Mouse (Mus musculus) limb, embryonic 15.5 days (tissue): Measurements from ENCODE around the gene Gpr179. TPM values are rescaled to one million over a fixed set of nuclear protein-coding genes. Genes with fewer than 3 reads are reported as not detected.
A peak's percentile ranks its signal among the peaks of the same experiment; 100 is the strongest.

Experiments
- ATAC-seq: fragments of 200-750 bp; cut with Nextera tagmentation; 2 replicates; pipeline ENCODE4 v1.8.0; 2017; ENCODE audit warnings: low read depth, moderate TSS enrichment; ENCODE audit not compliant: insufficient number of reproducible peaks, low FRiP score, low TSS enrichment
- H3K27ac ChIP-seq: fragments of 300-500 bp; sonication (generic); 2 replicates; pipeline ENCODE4 v1.5.1; 2015; ENCODE audit warnings: moderate library complexity, mild to moderate bottlenecking, inconsistent platforms
- H3K27me3 ChIP-seq: fragments of 300-500 bp; sonication (generic); 2 replicates; pipeline ENCODE4 v1.6.1; 2015; ENCODE audit warnings: inconsistent platforms
- H3K36me3 ChIP-seq: fragments of 300-500 bp; sonication (generic); 2 replicates; pipeline ENCODE4 v1.6.1; 2015; ENCODE audit warnings: inconsistent platforms
- H3K4me1 ChIP-seq: fragments of 300-500 bp; sonication (generic); 2 replicates; pipeline ENCODE4 v1.6.1; 2015; ENCODE audit warnings: inconsistent platforms
- H3K4me2 ChIP-seq: fragments of 300-500 bp; sonication (generic); 2 replicates; pipeline ENCODE4 v1.6.1; 2015; ENCODE audit warnings: mild to moderate bottlenecking, inconsistent platforms
- H3K4me3 ChIP-seq: fragments of 300-500 bp; sonication (generic); 2 replicates; pipeline ENCODE4 v1.5.1; 2015; ENCODE audit warnings: mild to moderate bottlenecking, inconsistent platforms
- H3K9ac ChIP-seq: fragments of 300-500 bp; sonication (generic); 2 replicates; pipeline ENCODE4 v1.6.1; 2015; ENCODE audit warnings: inconsistent platforms
- H3K9me3 ChIP-seq: fragments of 300-500 bp; sonication (generic); 2 replicates; pipeline ENCODE4 v1.6.1; 2016; ENCODE audit warnings: inconsistent platforms
- WGBS: fragments of 180-500 bp; shearing (Covaris S2); methylation state at CpG from one replicate; pipeline ENCODE4 v1.1.7; 2015; 5-methylcytosine and 5-hydroxymethylcytosine counted together
- polyA plus RNA-seq: library from polyadenylated mRNA; unstranded; fragments of >200 nt; fragmentation: Nextera tagmentation; extraction: Ambion mirVana; gene quantifications from 2 replicates; pipeline ENCODE4 v1.2.1, GENCODE M21; 2015

Gene Gpr179
- polyA plus RNA-seq, 1 experiment from 2014 or later, result 0.10 TPM

GRCm38 (mm10) chr11:97352935-97353597 is 1.2 kb upstream of the Gpr179 start:
- no peak for ATAC-seq
- H3K27ac ChIP-seq, result no peak overlapping the region
- no peak overlapping the region for H3K4me3 ChIP-seq
- peaks cover 10% of the 10 kb centered on the region for H3K4me1 ChIP-seq
- no peak overlapping the region for H3K4me2 ChIP-seq
- 42% methylated on average over 4 of the region's 4 CpGs for WGBS
- no peaks in the 10 kb centered on the region for H3K27me3 ChIP-seq
- H3K36me3 ChIP-seq, result no peaks in the 10 kb centered on the region
- no peaks in the 10 kb centered on the region for H3K9me3 ChIP-seq
- no peak overlapping the region for H3K9ac ChIP-seq

- Histone ChIP-seq H3K9me3 (no peaks in the 10 kb centered on the region), H3K9ac (no peak overlapping the region), H3K27ac (peak overlapping the region; percentile 27; the same call in 1 of the 2 replicates), H3K36me3 (no peaks in the 10 kb centered on the region), H3K4me2 (no peak overlapping the region), H3K4me1 (peaks cover 10% of the 10 kb centered on the region), H3K4me3 (no peak overlapping the region), H3K27me3 (no peaks in the 10 kb centered on the region)
- 24% methylated on average over 2 of the region's 2 CpGs for WGBS
- peak; percentile 37; the same call in 1 of the 2 replicates for ATAC-seq
Observed at GRCm38 (mm10) chr11:97350035-97350434, 1.8 kb downstream of the Gpr179 start.

- WGBS, result 83% methylated on average over 9 of the region's 9 CpGs
- peaks cover 22% of the 10 kb centered on the region for H3K4me1 ChIP-seq
- no peak for ATAC-seq
- H3K36me3 ChIP-seq, result no peaks in the 10 kb centered on the region
- H3K9me3 ChIP-seq, result no peaks in the 10 kb centered on the region
- H3K9ac ChIP-seq, result no peak overlapping the region
- H3K27ac ChIP-seq, result no peak overlapping the region
- 0 out of 2 replicates have a peak, but pooled peaks cover 3% of the 10 kb centered on the region for H3K27me3 ChIP-seq
- H3K4me2 ChIP-seq, result no peak overlapping the region
- H3K4me3 ChIP-seq, result no peak overlapping the region
Observed at GRCm38 (mm10) chr11:97347291-97347690, 4.6 kb downstream of the Gpr179 start.

GRCm38 (mm10) chr11:97346383-97346782 is 5.5 kb downstream of the Gpr179 start:
- H3K4me1 ChIP-seq, result peaks cover 22% of the 10 kb centered on the region
- 81% methylated on average over 9 of the region's 9 CpGs for WGBS
- no peaks in the 10 kb centered on the region for H3K9me3 ChIP-seq
- H3K4me3 ChIP-seq, result no peak overlapping the region
- H3K27me3 ChIP-seq, result 0 out of 2 replicates have a peak, but pooled peaks cover 3% of the 10 kb centered on the region
- H3K4me2 ChIP-seq, result no peak overlapping the region
- ATAC-seq, result no peak
- no peaks in the 10 kb centered on the region for H3K36me3 ChIP-seq
- H3K27ac ChIP-seq, result no peak overlapping the region
- no peak overlapping the region for H3K9ac ChIP-seq

- H3K9me3 ChIP-seq, result no peaks in the 10 kb centered on the region
- 55% methylated on average over 10 of the region's 10 CpGs for whole genome bisulfite sequencing
Observed at GRCm38 (mm10) chr11:97345446-97345845, 6.4 kb downstream of the Gpr179 start.

GRCm38 (mm10) chr11:97343619-97344018 is 8.3 kb downstream of the Gpr179 start:
- Histone ChIP-seq H3K4me2 (0 out of 2 replicates have a peak overlapping the region, but pooled peaks have one; percentile 1), H3K4me3 (no peak overlapping the region), H3K9ac (no peak overlapping the region), H3K27me3 (0 out of 2 replicates have a peak, but pooled peaks cover 3% of the 10 kb centered on the region), H3K36me3 (no peaks in the 10 kb centered on the region), H3K9me3 (no peaks in the 10 kb centered on the region), H3K27ac (no peak overlapping the region), H3K4me1 (peaks cover 17% of the 10 kb centered on the region)
- no peak for ATAC-seq
- 30% methylated on average over 17 of the region's 17 CpGs for WGBS

More at GRCm38 (mm10) chr11:97345446-97345845, 6.4 kb downstream of the Gpr179 start:
- no peak overlapping the region for H3K27ac ChIP-seq
- H3K4me1 ChIP-seq, result peaks cover 22% of the 10 kb centered on the region
- H3K27me3 ChIP-seq, result 0 out of 2 replicates have a peak, but pooled peaks cover 3% of the 10 kb centered on the region
- H3K4me2 ChIP-seq, result no peak overlapping the region
- no peak overlapping the region for H3K9ac ChIP-seq
- H3K36me3 ChIP-seq, result no peaks in the 10 kb centered on the region
- no peak overlapping the region for H3K4me3 ChIP-seq
- ATAC-seq, result no peak

GRCm38 (mm10) chr11:97343175-97343574 is 8.7 kb downstream of the Gpr179 start:
- Histone ChIP-seq H3K36me3 (no peaks in the 10 kb centered on the region), H3K9ac (no peak overlapping the region), H3K4me1 (peaks cover 21% of the 10 kb centered on the region), H3K4me2 (0 out of 2 replicates have a peak overlapping the region, but pooled peaks have one; percentile 1), H3K4me3 (no peak overlapping the region), H3K27me3 (0 out of 2 replicates have a peak, but pooled peaks cover 3% of the 10 kb centered on the region), H3K27ac (no peak overlapping the region), H3K9me3 (no peaks in the 10 kb centered on the region)
- no peak for ATAC-seq
- WGBS, result 48% methylated on average over 7 of the region's 8 CpGs

GRCm38 (mm10) chr11:97338977-97339315 is 12.9 kb downstream of the Gpr179 start:
- Histone ChIP-seq H3K4me1 (peaks cover 30% of the 10 kb centered on the region), H3K9ac (no peak overlapping the region), H3K27ac (peak overlapping the region; percentile 74), H3K4me2 (peak overlapping the region; percentile 38), H3K4me3 (peak overlapping the region; percentile 23), H3K9me3 (no peaks in the 10 kb centered on the region), H3K27me3 (0 out of 2 replicates have a peak, but pooled peaks cover 3% of the 10 kb centered on the region), H3K36me3 (no peaks in the 10 kb centered on the region)
- WGBS, result 15% methylated on average over 17 of the region's 17 CpGs
- no peak for ATAC-seq

- H3K9ac ChIP-seq, result no peak overlapping the region
- WGBS, result 30% methylated on average over 21 of the region's 21 CpGs
Observed at GRCm38 (mm10) chr11:97338302-97338976, 13.4 kb downstream of the Gpr179 start.

GRCm38 (mm10) chr11:97337363-97337762 is 14.5 kb downstream of the Gpr179 start:
- Histone ChIP-seq H3K27ac (no peak overlapping the region), H3K4me2 (no peak overlapping the region), H3K9ac (no peak overlapping the region), H3K4me3 (no peak overlapping the region), H3K9me3 (no peaks in the 10 kb centered on the region), H3K27me3 (no peaks in the 10 kb centered on the region), H3K36me3 (no peaks in the 10 kb centered on the region), H3K4me1 (peaks cover 22% of the 10 kb centered on the region)
- WGBS, result 91% methylated on average over 12 of the region's 12 CpGs
- no peak for ATAC-seq

More at GRCm38 (mm10) chr11:97338302-97338976, 13.4 kb downstream of the Gpr179 start:
- Histone ChIP-seq H3K36me3 (no peaks in the 10 kb centered on the region), H3K27me3 (no peaks in the 10 kb centered on the region), H3K4me1 (peaks cover 25% of the 10 kb centered on the region), H3K4me3 (peak overlapping the region; percentile 23), H3K27ac (peak overlapping the region; percentile 74), H3K9me3 (no peaks in the 10 kb centered on the region), H3K4me2 (peak overlapping the region; percentile 38)
- peak; percentile 74 for ATAC-seq

- Histone ChIP-seq H3K9me3 (no peaks in the 10 kb centered on the region), H3K4me2 (no peak overlapping the region), H3K4me1 (peaks cover 22% of the 10 kb centered on the region), H3K36me3 (no peaks in the 10 kb centered on the region), H3K27me3 (no peaks in the 10 kb centered on the region), H3K9ac (no peak overlapping the region), H3K27ac (no peak overlapping the region), H3K4me3 (no peak overlapping the region)
- no peak for ATAC-seq
- WGBS, result 58% methylated on average over 14 of the region's 14 CpGs
Observed at GRCm38 (mm10) chr11:97336751-97337345, 15.0 kb downstream of the Gpr179 start.

- Histone ChIP-seq H3K9me3 (no peaks in the 10 kb centered on the region), H3K4me2 (no peak overlapping the region), H3K4me1 (peaks cover 22% of the 10 kb centered on the region), H3K27ac (no peak overlapping the region), H3K4me3 (no peak overlapping the region), H3K36me3 (no peaks in the 10 kb centered on the region), H3K9ac (no peak overlapping the region), H3K27me3 (no peaks in the 10 kb centered on the region)
- 36% methylated on average over 6 of the region's 6 CpGs for WGBS
- no peak for ATAC-seq
Observed at GRCm38 (mm10) chr11:97336238-97336637, 15.6 kb downstream of the Gpr179 start.
